Mouse (Mus musculus) intestine, embryonic 16.5 days (tissue): ENCODE measurements around the gene Dmrt3. TPM values are rescaled to one million over a fixed set of nuclear protein-coding genes. Genes with fewer than 3 reads are reported as not detected.

Source experiments
- ATAC-seq: fragments of 200-750 bp; cut with Nextera tagmentation; 2 replicates; pipeline ENCODE4 v1.8.0; 2017; ENCODE audit warnings: moderate TSS enrichment, moderate library complexity
- H3K27ac ChIP-seq: fragments of 300-500 bp; sonication (generic); 2 replicates; pipeline ENCODE4 v1.5.1; 2014; ENCODE audit warnings: mild to moderate bottlenecking, low read length
- H3K27me3 ChIP-seq: fragments of 300-500 bp; sonication (generic); replicated peaks from 2 replicates; pipeline ENCODE4 v1.6.1; 2014; ENCODE audit warnings: low read length, control low read depth, mixed read lengths; ENCODE audit not compliant: control insufficient read depth, insufficient read depth
- H3K36me3 ChIP-seq: fragments of 300-500 bp; sonication (generic); 2 replicates; pipeline ENCODE4 v1.6.1; 2014; ENCODE audit warnings: low read length, control low read depth; ENCODE audit not compliant: control insufficient read depth, insufficient read depth
- H3K4me1 ChIP-seq: fragments of 300-500 bp; sonication (generic); 2 replicates; pipeline ENCODE4 v1.6.1; 2014; ENCODE audit warnings: low read length, control low read depth, mixed read lengths; ENCODE audit not compliant: control insufficient read depth, insufficient read depth
- H3K4me2 ChIP-seq: fragments of 300-500 bp; sonication (generic); 2 replicates; pipeline ENCODE4 v1.6.1; 2014; ENCODE audit warnings: low read depth, low read length, control low read depth
- H3K4me3 ChIP-seq: fragments of 300-500 bp; sonication (generic); 2 replicates; pipeline ENCODE4 v1.5.1; 2014; ENCODE audit warnings: mild to moderate bottlenecking, low read length
- H3K9ac ChIP-seq: fragments of 300-500 bp; sonication (generic); 2 replicates; pipeline ENCODE4 v1.6.1; 2014; ENCODE audit warnings: low read depth, low read length
- H3K9me3 ChIP-seq: fragments of 300-500 bp; sonication (generic); 2 replicates; pipeline ENCODE4 v1.6.1; 2016; ENCODE audit warnings: low read length, control low read depth; ENCODE audit not compliant: control insufficient read depth
- WGBS: fragments of 180-500 bp; shearing (Covaris S2); extraction: QIAGEN DNeasy Blood & Tissue Kit; methylation state at CpG from one replicate; pipeline ENCODE4 v1.1.7; 2014; 5-methylcytosine and 5-hydroxymethylcytosine counted together
- polyA plus RNA-seq: library from polyadenylated mRNA; unstranded; fragments of >200 nt; fragmentation: Nextera tagmentation; extraction: Ambion mirVana; gene quantifications from 2 replicates; pipeline ENCODE4 v1.2.1, GENCODE M21; 2015

Gene Dmrt3
- polyA plus RNA-seq, 1 experiment from 2014 or later: 0.15 TPM

DNA sequence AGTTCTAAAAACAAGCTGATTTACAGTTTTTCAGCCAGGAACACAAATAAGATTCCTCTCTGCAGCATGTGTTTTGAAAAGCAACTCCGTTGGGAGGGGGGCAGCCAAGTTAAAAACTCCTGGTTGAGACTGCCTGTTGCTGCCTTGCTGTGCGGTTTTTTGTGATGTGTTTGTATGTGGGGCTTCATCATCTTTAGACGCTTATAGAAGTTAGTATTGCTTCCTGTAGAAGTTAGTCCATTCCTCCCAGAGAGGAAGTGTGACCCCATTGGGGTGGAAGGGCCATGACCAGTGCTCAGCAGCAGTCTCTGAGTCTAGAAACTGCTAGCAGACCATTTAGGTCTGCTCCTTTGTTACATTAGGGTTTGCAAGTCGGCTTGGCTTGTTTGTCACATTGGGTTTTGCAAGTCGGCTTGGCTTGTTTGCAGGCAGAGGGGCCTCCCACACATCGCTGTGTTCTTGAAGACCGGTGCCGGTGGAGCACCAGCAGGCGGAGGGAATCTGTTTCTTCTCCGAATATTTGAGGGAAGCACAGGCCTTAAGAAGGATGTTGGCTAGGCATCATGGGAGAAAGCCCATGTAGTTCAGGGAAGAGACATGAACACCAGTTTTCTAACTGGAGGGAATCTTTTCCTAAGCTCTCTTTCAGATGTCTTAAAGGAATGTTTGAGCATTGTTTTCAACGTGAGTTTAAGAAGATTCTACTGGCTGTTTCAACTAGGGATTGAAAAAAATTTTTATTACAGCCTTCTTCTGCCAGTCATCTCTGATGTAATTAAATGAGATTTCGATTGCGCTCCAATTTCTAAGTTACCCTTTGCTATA is 3.6 kb downstream of the Dmrt3 start:
- peaks cover 70% of the 10 kb centered on the region for H3K27me3 ChIP-seq
- no peaks in the 10 kb centered on the region for H3K36me3 ChIP-seq
- H3K9me3 ChIP-seq: no peaks in the 10 kb centered on the region
- H3K4me1 ChIP-seq: peaks cover 16% of the 10 kb centered on the region
- ATAC-seq: no peak
- WGBS: 8% methylated on average over 13 of the region's 13 CpGs
- H3K4me2 ChIP-seq: no peak overlapping the region
- no peak overlapping the region for H3K4me3 ChIP-seq
- H3K9ac ChIP-seq: no peak overlapping the region
- no peak overlapping the region for H3K27ac ChIP-seq

- peaks cover 4% of the 10 kb centered on the region; the same call in 1 of the 2 replicates for H3K4me1 ChIP-seq
- H3K4me3 ChIP-seq: no peak overlapping the region
- H3K36me3 ChIP-seq: no peaks in the 10 kb centered on the region
- H3K27me3 ChIP-seq: peaks cover 72% of the 10 kb centered on the region
- WGBS: 12% methylated on average over 6 of the region's 6 CpGs
- no peak overlapping the region for H3K9ac ChIP-seq
- no peak overlapping the region for H3K4me2 ChIP-seq
- H3K27ac ChIP-seq: no peak overlapping the region
- H3K9me3 ChIP-seq: no peaks in the 10 kb centered on the region
- ATAC-seq: no peak
Observed at GRCm38 (mm10) chr19:25615889-25616288, 5.8 kb downstream of the Dmrt3 start.

DNA sequence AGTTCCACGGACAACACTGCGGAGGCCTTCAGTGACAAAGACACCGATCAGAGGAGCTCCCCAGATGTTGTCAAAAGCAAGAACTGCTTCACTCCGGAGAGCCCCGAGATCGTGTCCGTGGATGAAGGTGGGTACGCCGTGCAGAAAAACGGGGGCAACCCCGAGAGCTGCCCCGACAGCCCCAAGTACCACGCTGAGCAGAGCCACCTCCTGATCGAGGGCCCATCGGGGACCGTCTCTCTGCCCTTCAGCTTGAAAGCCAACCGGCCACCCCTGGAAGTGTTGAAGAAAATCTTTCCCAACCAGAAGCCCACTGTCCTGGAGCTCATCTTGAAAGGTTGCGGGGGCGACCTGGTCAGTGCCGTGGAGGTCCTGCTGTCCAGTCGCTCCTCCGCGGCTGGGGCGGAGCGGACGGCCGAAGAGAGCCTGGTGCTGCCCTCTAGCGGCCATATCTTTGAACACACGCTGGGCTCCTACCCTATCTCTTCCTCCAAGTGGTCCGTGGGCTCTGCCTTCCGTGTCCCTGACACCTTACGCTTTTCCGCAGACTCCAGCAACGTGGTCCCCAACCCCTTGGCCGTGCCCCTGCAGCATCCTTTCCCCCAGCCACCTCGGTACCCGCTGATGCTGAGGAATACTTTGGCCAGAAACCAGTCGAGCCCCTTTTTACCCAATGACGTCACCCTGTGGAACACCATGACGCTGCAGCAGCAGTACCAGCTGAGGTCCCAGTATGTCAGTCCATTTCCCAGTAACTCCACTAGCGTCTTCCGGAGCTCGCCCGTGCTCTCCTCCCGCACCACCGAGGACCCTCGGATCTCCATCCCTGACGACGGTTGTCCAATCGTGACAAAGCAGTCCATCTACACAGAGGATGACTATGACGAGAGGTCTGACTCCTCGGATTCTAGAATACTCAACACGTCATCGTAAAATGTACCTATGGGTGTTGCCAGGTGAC is 12.5 kb downstream of the Dmrt3 start:
- H3K9ac ChIP-seq: peak overlapping the region; percentile 14; the same call in 1 of the 2 replicates
- peak; percentile 55; the same call in 1 of the 2 replicates for ATAC-seq
- 28% methylated on average over 54 of the region's 54 CpGs for WGBS

GRCm38 (mm10) chr19:25628490-25628889 is 18.4 kb downstream of the Dmrt3 start:
- Histone ChIP-seq H3K4me1 (no peaks in the 10 kb centered on the region), H3K9me3 (no peaks in the 10 kb centered on the region), H3K27me3 (peaks cover 18% of the 10 kb centered on the region), H3K9ac (no peak overlapping the region), H3K4me2 (no peak overlapping the region), H3K36me3 (no peaks in the 10 kb centered on the region), H3K4me3 (no peak overlapping the region), H3K27ac (no peak overlapping the region)
- WGBS: 13% methylated on average over 9 of the region's 9 CpGs
- ATAC-seq: peak; percentile 40; the same call in 1 of the 2 replicates

More for the DNA sequence above, 12.5 kb downstream of the Dmrt3 start:
- Histone ChIP-seq H3K27ac (no peak overlapping the region), H3K4me3 (peak overlapping the region; percentile 27), H3K4me2 (peak overlapping the region; percentile 50), H3K36me3 (no peaks in the 10 kb centered on the region), H3K4me1 (0 out of 2 replicates have a peak, but pooled peaks cover 3% of the 10 kb centered on the region), H3K9me3 (no peaks in the 10 kb centered on the region), H3K27me3 (peaks cover 68% of the 10 kb centered on the region)

DNA sequence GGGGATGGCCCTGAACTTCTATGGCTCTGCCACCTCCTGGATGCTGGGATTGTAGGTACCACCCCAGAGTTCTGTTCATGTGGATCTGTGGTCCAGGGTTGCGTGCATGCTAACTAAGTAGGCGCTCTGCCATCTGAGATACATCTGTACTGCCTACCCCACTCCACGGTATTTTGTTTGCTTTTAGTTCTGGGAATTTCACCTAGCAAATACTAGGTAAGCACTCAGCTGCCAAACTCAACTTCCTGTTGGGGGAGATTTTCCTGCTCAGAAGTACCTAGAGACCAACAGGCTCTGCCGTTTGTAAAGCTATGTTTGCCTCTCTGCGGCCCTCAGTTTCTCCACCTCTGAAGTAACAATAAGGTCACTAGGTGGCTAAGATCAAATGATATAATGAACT is 25.0 kb downstream of the Dmrt3 start:
- no peaks in the 10 kb centered on the region for H3K9me3 ChIP-seq
- no peak overlapping the region for H3K4me3 ChIP-seq
- no peaks in the 10 kb centered on the region for H3K4me1 ChIP-seq
- H3K27ac ChIP-seq: no peak overlapping the region
- no peak for ATAC-seq
- H3K36me3 ChIP-seq: no peaks in the 10 kb centered on the region
- WGBS: 74% methylated on average over 5 of the region's 5 CpGs
- H3K27me3 ChIP-seq: no peaks in the 10 kb centered on the region
- no peak overlapping the region for H3K4me2 ChIP-seq
- no peak overlapping the region for H3K9ac ChIP-seq

DNA sequence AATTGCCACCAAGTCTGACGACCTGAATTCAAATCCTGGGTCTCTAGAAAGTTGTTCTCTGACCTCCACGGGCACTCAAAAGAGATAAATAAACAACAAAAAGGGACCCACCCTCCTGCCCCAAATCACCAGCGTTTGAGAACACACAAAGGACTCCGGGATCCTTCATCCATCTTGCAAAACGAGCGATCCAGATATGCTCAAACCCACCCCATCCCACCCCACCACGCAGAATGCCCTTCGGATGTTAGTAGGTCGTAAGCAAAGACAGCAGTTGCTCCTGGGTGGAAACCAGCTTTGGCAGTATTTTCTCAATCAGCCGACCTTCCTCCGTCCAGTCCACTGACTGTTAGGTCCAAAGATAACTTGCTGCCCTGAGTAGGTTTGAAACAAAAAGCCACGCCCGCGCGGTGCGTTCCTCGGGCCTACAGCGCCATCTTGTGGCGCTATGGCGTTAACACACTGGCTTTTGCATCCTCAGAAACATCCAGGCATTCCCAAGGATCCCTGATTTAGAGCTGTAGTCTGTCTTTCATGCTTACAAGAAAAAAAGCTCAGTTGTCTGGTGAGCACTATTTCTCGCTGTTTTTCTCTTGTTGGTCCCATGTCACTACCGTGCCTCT is 25.6 kb downstream of the Dmrt3 start:
- Histone ChIP-seq H3K4me3 (peak overlapping the region; percentile 15), H3K9ac (no peak overlapping the region), H3K36me3 (no peaks in the 10 kb centered on the region), H3K4me1 (no peaks in the 10 kb centered on the region), H3K27me3 (no peaks in the 10 kb centered on the region), H3K9me3 (no peaks in the 10 kb centered on the region), H3K4me2 (peak overlapping the region; percentile 39), H3K27ac (no peak overlapping the region)
- ATAC-seq: 0 out of 2 replicates have a peak, but pooled peaks have one; percentile 64
- 14% methylated on average over 22 of the region's 22 CpGs for WGBS

- Histone ChIP-seq H3K36me3 (no peaks in the 10 kb centered on the region), H3K4me2 (no peak overlapping the region), H3K9me3 (no peaks in the 10 kb centered on the region), H3K4me3 (no peak overlapping the region), H3K4me1 (no peaks in the 10 kb centered on the region), H3K27ac (no peak overlapping the region), H3K27me3 (no peaks in the 10 kb centered on the region), H3K9ac (no peak overlapping the region)
- WGBS: 72% methylated on average over 11 of the region's 11 CpGs
- ATAC-seq: no peak
Observed at GRCm38 (mm10) chr19:25638766-25639361, 28.8 kb downstream of the Dmrt3 start.

- 83% methylated on average over 6 of the region's 6 CpGs for WGBS
- H3K4me3 ChIP-seq: no peak overlapping the region
- H3K27me3 ChIP-seq: no peaks in the 10 kb centered on the region
- H3K4me2 ChIP-seq: no peak overlapping the region
- no peaks in the 10 kb centered on the region for H3K9me3 ChIP-seq
- no peak for ATAC-seq
- no peak overlapping the region for H3K9ac ChIP-seq
- no peak overlapping the region for H3K27ac ChIP-seq
- H3K36me3 ChIP-seq: no peaks in the 10 kb centered on the region
- H3K4me1 ChIP-seq: no peaks in the 10 kb centered on the region
Observed at GRCm38 (mm10) chr19:25641786-25642185, 31.7 kb downstream of the Dmrt3 start.
